Mouse (Mus musculus): ENCODE results near the gene Pex16.
A peak's percentile ranks its signal among the peaks of the same experiment; 100 is the strongest.
"Not testable (repeated sequence)": the region's sequence is repeated elsewhere in the genome, so short reads cannot be mapped to it uniquely, and the experiment has no call there.

The Pex16 gene

GRCm38 (mm10) chr2:92389645-92390044 lies 15.2 kb downstream of the Pex16 start:
- DNase-seq, result no peak

GRCm38 (mm10) chr2:92390206-92390930 lies 15.9 kb downstream of the Pex16 start:
- no peak for DNase-seq

DNA sequence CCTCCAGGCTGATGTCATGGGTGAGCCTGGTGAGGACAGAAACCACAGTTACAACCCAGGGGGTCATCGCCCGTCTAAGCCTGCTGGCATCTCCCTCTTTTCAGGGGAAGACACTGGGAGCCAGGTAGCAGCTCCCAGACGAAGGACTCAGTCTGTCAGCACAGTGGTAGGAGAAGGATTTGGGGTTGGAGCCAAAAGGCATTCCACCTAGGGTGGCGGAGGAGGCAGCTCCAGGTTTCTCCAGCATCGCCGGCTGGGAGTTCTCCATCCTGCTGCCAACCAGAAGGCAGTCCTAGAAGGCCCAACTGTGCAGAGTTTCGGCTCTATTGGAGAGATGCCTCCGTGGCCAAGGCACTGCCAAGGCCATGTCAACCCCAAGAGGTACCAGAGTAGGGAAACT lies 16.6 kb downstream of the Pex16 start:
- DNase-seq, result no peak

DNA sequence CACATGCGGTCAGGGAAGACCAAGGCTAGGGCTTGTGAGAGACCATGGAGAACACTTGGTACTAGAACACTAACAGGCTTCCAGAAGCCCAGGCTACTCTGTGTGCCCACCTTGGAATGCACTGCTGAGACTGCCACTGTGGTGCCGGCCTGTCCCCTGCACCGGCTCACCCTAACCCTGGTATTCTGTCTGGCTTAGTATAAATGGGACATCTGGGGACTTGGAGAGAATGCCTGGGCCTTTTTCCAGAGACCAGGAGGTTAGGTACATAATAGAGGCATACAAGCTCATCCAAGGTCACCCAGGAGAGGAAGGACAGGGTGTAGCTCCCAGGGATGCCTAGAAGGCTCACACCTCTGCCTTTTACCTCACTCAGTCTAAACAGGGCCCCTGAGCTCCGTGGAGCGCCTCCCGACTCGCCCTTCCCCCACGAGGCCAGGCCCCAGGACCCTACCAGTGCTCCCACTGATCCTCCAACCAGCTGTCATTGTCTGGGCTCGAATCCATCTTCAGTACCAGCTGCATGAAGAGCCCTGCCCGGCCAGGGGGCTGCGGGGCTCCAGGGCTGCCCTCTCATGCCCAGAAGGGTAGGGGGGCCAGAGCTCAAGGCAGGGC lies 17.3 kb downstream of the Pex16 start:
- DNase-seq, result no peak

- no peak for DNase-seq
Measured at GRCm38 (mm10) chr2:92392318-92393264, 18.1 kb downstream of the Pex16 start.

GRCm38 (mm10) chr2:92395535-92395934 lies 21.1 kb downstream of the Pex16 start:
- no peak for DNase-seq

GRCm38 (mm10) chr2:92397436-92397835 lies 23.0 kb downstream of the Pex16 start:
- no peak for DNase-seq

DNA sequence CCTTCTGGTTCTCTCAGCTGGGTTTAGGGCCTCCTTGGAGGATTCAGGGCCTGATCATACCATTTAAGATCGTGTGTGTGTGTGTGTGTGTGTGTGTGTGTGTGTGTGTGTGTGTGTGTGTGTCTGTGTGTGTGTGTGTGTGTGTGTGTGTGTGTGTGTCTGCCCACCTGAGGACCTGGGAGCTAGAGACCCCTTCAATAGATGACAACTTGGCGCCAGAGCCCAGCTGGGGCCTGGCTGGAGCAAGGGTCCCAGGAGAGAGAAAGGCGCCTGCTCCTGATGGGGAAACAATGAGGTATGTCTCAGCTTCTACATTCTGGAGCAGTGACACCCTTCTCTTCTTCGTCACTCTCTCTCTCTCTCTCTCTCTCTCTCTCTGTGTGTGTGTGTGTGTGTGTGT lies 25.4 kb downstream of the Pex16 start:
- not testable (repeated sequence) for DNase-seq

- DNase-seq, result no peak
Measured at GRCm38 (mm10) chr2:92400682-92401081, 26.2 kb downstream of the Pex16 start.

GRCm38 (mm10) chr2:92401091-92401561 lies 26.6 kb downstream of the Pex16 start, which contains the start of gene Mapk8ip1:
Mapk8ip1 (minus strand) TSS chr2:92401263.
- no peak for DNase-seq

DNA sequence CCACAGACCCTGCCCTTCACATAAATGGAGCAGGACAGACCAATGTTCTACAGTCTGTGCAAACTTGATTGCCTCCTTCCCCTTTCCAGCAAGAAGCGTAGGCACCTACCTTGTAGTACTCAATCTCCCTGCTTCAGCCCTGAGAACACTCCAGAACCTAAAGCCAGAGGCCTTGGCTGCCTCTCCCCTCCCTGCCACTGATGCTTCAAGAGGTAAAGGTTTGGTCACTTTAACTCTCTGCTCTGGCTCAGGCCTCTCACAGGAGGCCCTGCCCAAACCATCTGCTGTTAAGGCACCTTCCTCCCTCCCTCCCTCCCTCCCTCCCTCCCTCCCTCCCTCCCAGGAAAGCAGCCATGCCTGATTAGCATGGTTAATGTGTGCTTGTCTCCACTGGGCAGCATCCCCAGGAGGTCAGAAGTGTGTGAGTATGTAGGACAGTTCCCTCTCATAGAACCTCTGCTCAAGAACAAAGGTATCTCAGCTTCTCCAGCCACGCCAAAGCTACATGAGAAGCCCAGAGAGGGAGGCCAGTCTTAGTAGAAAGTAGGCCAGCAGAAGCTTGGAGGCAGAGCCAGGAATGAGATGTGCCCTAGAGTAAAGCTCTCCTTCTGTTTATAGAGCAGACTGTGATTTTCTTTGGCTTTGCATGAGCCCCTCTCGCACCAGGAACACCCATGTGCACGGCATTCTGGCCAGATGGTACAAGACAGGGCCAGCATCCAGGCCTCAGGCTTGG lies 28.3 kb downstream of the Pex16 start:
- DNase-seq, result peak; percentile 52 to 63

GRCm38 (mm10) chr2:92403776-92404319 lies 29.4 kb downstream of the Pex16 start:
- no peak for DNase-seq

DNA sequence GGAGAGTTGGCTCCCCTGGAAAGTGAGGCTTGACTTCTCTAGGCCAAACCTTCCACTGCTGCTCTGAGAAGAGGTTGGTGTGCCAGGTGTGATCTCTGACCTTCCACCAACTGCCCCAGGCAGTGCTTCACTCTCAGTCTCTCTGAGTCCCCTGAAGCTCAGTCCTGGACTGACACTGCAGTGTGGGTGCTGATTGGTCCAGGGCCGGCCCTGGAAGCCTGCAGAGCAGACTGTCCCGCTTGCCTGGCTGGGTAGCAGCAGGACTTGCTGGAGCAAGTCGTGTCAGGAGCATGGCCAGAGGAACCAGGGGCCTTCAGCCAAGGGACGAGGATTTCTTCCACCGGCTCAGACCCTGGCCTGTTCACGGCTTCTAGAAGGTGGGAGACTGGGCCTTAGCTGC lies 30.3 kb downstream of the Pex16 start:
- no peak for DNase-seq

DNA sequence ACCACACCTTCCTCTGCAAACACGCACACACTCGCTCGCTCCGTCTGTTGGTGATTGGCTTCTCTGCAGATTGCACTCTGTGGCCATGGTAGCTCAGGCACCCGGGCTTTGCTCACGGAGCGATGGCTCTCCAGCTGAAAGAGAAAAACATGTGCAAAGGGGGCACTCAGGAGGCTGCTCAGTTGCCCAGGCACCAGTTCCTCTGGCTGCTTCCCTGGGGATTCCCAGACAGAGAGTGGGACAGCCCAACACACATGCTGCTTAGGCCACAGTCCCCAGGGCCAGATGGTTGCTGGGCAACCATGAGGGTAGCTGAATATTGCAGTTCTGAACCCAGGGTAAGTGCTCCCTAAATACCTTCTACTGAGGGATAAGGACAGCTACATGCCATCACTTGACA lies 31.2 kb downstream of the Pex16 start:
- no peak for DNase-seq

GRCm38 (mm10) chr2:92408309-92409045 lies 34.0 kb downstream of the Pex16 start:
- DNase-seq, result peak; percentile 71 to 77

DNA sequence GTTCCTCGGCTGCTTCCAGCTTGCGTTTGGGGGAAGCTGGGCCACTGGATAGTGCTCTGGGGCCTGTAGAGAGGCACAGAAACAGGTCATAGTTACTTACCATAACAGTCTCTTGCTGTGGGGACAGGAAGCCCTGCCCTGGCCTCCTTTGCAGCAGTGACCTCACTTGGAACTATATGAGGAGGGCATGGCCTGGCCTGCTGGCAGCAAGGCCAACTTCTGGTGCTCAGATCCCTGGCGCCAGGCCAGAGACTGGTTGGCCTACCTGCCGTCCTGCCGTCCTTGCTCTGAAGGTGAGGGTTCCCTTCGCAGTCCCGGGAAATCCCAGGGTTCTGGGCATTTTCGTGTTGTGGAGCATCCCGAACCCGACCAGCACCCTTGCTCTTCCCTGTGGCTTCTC lies 37.2 kb downstream of the Pex16 start:
- DNase-seq, result no peak

GRCm38 (mm10) chr2:92421723-92422387 lies 47.4 kb downstream of the Pex16 start:
- peak; percentile 52 to 77 for DNase-seq

- DNase-seq, result peak in 1 of 2 experiments; percentile 46
Measured at GRCm38 (mm10) chr2:92422388-92423135, 48.1 kb downstream of the Pex16 start.

- DNase-seq, result no peak
Measured at GRCm38 (mm10) chr2:92423156-92423555, 48.7 kb downstream of the Pex16 start.

Measured in kidney, adult 8-10 months (tissue).